Mouse (Mus musculus) testis, postnatal 14 days (tissue): ENCODE measurements at regions not wholly inside any gene's neighbourhood (a gene's known extent, or its start where the extent isn't known, plus 50 kb on each side); places are given as distances from the start of the nearest gene placed in this dataset.

Experiments
- DNase-seq: peaks from one replicate; pipeline ENCODE4 v3.0.0; 2021; ENCODE audit warnings: low spot score

- no peak for DNase-seq
These were observed 288.3 kb downstream of the Zfp706 start for GRCm38 (mm10) chr15:36719241-36719640.

GRCm38 (mm10) chr15:36717835-36718234 is 289.7 kb downstream of the Zfp706 start:
- DNase-seq, result no peak

GRCm38 (mm10) chr15:36716686-36717038 is 290.9 kb downstream of the Zfp706 start:
- no peak for DNase-seq

- peak; percentile 69 for DNase-seq
These were observed 291.6 kb downstream of the Zfp706 start for GRCm38 (mm10) chr15:36715745-36716685.

GRCm38 (mm10) chr15:36715159-36715558 is 292.4 kb downstream of the Zfp706 start:
- no peak for DNase-seq

- no peak for DNase-seq
These were observed 297.8 kb downstream of the Zfp706 start for GRCm38 (mm10) chr15:36709788-36710187.

- peak; percentile 57 for DNase-seq
These were observed 299.1 kb downstream of the Zfp706 start for GRCm38 (mm10) chr15:36708471-36708870.

GRCm38 (mm10) chr15:36705990-36706389 is 301.6 kb downstream of the Zfp706 start:
- DNase-seq, result peak; percentile 35

GRCm38 (mm10) chr15:36705391-36705790 is 302.2 kb downstream of the Zfp706 start:
- no peak for DNase-seq

- DNase-seq, result no peak
These were observed 305.7 kb downstream of the Zfp706 start for GRCm38 (mm10) chr15:36701846-36702245.

- DNase-seq, result no peak
These were observed 307.4 kb downstream of the Zfp706 start for GRCm38 (mm10) chr15:36700196-36700595.

GRCm38 (mm10) chr15:36695199-36696129 is 312.1 kb downstream of the Zfp706 start:
- no peak for DNase-seq

- DNase-seq, result no peak
These were observed 316.4 kb downstream of the Zfp706 start for GRCm38 (mm10) chr15:36691002-36691652.

- no peak for DNase-seq
These were observed 317.7 kb downstream of the Zfp706 start for GRCm38 (mm10) chr15:36689881-36690280.

GRCm38 (mm10) chr15:36689301-36689700 is 318.3 kb downstream of the Zfp706 start:
- DNase-seq, result no peak

- peak; percentile 14 for DNase-seq
These were observed 319.4 kb downstream of the Zfp706 start for GRCm38 (mm10) chr15:36688051-36688754.

GRCm38 (mm10) chr15:36684684-36685083 is 322.9 kb downstream of the Zfp706 start:
- no peak for DNase-seq

- no peak for DNase-seq
These were observed 324.7 kb downstream of the Zfp706 start for GRCm38 (mm10) chr15:36682832-36683231.

- no peak for DNase-seq
These were observed 325.4 kb downstream of the Zfp706 start for GRCm38 (mm10) chr15:36682159-36682558.

GRCm38 (mm10) chr15:36680361-36681140 is 327.0 kb downstream of the Zfp706 start:
- no peak for DNase-seq

- no peak for DNase-seq
These were observed 328.0 kb downstream of the Zfp706 start for GRCm38 (mm10) chr15:36679577-36679976.
